Mouse (Mus musculus) B cell, adult 2 months (primary cell): ENCODE measurements around the gene H2-Q4.
A peak's percentile ranks its signal among the peaks of the same experiment; 100 is the strongest.
"Not testable (repeated sequence)": the region's sequence is repeated elsewhere in the genome, so short reads cannot be mapped to it uniquely, and the experiment has no call there.

ENCODE experiments used
- DNase-seq, 2 experiments: peaks; one replicate each; pipeline ENCODE4 v3.0.0; 2022

The H2-Q4 gene

GRCm38 (mm10) chr17:35379369-35379728 lies at the start of gene H2-Q4:
TSS of gene H2-Q4 (plus strand) at chr17:35379617.
- peak; percentile 97 to 99 for DNase-seq

- DNase-seq: not testable (repeated sequence)
Measured at GRCm38 (mm10) chr17:35329714-35330113, 49.7 kb upstream of the H2-Q4 start.

- DNase-seq: not testable (repeated sequence)
Measured at GRCm38 (mm10) chr17:35331546-35331945, 47.9 kb upstream of the H2-Q4 start.

GRCm38 (mm10) chr17:35342071-35342671 lies 37.2 kb upstream of the H2-Q4 start, which contains the start of gene H2-Q2:
TSS of gene H2-Q2 (plus strand) at chr17:35342242.
- DNase-seq: peak; percentile 40 to 42

- DNase-seq: peak; percentile 33 to 40
Measured at GRCm38 (mm10) chr17:35342711-35343476, 36.5 kb upstream of the H2-Q4 start.

- DNase-seq: not testable (repeated sequence)
Measured at GRCm38 (mm10) chr17:35347659-35348058, 31.8 kb upstream of the H2-Q4 start.

- not testable (repeated sequence) for DNase-seq
Measured at GRCm38 (mm10) chr17:35353275-35353674, 26.1 kb upstream of the H2-Q4 start.

- DNase-seq: no peak
Measured at GRCm38 (mm10) chr17:35354071-35354470, 25.3 kb upstream of the H2-Q4 start.

GRCm38 (mm10) chr17:35357086-35357485 lies 22.3 kb upstream of the H2-Q4 start:
- DNase-seq: no peak

GRCm38 (mm10) chr17:35358763-35359469 lies 20.5 kb upstream of the H2-Q4 start:
- no peak for DNase-seq

GRCm38 (mm10) chr17:35359470-35359862 lies 20.0 kb upstream of the H2-Q4 start:
- DNase-seq: no peak

- DNase-seq: peak; percentile 64 to 67
Measured at GRCm38 (mm10) chr17:35379729-35380451, 473 bp downstream of the H2-Q4 start.

- DNase-seq: peak; percentile 79 to 81
Measured at GRCm38 (mm10) chr17:35389796-35390195, 10.4 kb downstream of the H2-Q4 start.

GRCm38 (mm10) chr17:35392671-35393070 lies 13.3 kb downstream of the H2-Q4 start:
- DNase-seq: peak in 1 of 2 experiments; percentile 0

GRCm38 (mm10) chr17:35393864-35394800 lies 14.7 kb downstream of the H2-Q4 start:
- peak; percentile 60 to 61 for DNase-seq

GRCm38 (mm10) chr17:35396956-35397355 lies 17.5 kb downstream of the H2-Q4 start:
- not testable (repeated sequence) for DNase-seq

- DNase-seq: not testable (repeated sequence)
Measured at GRCm38 (mm10) chr17:35413057-35413456, 33.6 kb downstream of the H2-Q4 start.

- not testable (repeated sequence) for DNase-seq
Measured at GRCm38 (mm10) chr17:35415273-35416129, 36.1 kb downstream of the H2-Q4 start.

GRCm38 (mm10) chr17:35418772-35419171 lies 39.4 kb downstream of the H2-Q4 start:
- no peak for DNase-seq

- not testable (repeated sequence) for DNase-seq
Measured at GRCm38 (mm10) chr17:35419564-35419963, 40.1 kb downstream of the H2-Q4 start.
